Mouse (Mus musculus) retina, postnatal 1 day (tissue): ENCODE results near the gene D5Ertd579e.

Experiments
- DNase-seq: peaks from one replicate; pipeline ENCODE4 v3.0.0-alpha.2; 2012

The D5Ertd579e gene

DNA sequence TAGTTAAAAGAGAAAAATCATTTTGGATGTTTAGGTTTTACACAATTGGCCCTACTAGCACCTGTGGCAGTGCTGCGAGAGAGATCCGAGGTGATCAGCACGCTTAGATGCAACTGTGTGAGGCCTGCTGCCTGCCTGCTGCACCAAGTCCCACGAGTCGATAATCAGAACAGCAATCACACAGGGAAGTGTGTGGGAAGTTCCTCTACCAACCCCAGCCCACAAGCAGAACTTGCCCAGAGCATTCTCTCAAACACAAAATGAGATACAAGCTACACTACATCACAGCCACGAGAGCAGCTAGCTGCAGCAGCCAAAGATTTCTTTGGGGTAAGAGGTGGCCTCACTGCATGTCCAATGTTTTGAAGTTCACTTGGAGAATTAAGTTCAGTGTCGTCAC, 94.3 kb downstream of the D5Ertd579e start:
- no peak for DNase-seq

DNA sequence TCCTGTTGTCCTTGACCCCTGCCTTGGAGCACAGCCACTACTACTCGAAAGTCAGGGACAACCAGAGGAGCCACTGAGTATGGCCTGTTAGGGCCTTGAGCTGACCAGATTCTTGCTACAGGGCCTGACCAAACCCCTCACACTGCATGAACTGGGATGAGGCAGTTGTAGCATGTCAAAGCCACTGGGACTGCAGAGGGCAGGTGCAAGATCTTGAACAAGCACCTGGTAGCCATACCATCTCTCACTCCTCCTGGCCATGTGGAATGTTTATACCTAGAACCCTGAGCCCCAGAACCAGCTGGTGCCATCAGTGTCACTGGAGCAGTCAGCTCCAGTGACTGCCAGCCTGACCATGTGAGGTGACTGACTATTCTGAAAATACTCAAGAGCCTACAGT, 96.9 kb downstream of the D5Ertd579e start:
- DNase-seq = no peak

- DNase-seq = peak; percentile 49
Measured at GRCm38 (mm10) chr5:36597653-36598052, 98.2 kb downstream of the D5Ertd579e start.

DNA sequence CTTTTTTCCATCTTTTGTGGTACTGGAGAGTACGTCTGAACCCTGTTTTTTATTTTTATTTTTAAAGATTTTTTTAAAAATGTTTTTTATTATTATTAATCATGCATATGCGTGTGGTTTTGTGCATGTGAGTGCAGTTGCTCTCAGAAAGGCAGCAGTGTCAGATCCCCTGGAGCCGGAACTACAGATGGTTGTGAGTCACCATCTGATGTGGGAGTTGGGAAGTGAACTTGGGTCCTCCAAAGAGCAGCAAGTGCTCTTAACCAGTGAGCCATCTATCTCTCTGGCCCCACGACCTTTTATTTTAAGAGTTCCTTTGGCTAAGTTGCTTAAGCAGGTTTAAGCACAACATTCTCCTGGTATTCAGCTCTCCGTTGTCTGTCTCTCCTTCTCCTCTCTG, 99.6 kb downstream of the D5Ertd579e start:
- no peak for DNase-seq

- no peak for DNase-seq
Measured at GRCm38 (mm10) chr5:36595115-36595514, 100.7 kb downstream of the D5Ertd579e start.

- DNase-seq = no peak
Measured at GRCm38 (mm10) chr5:36594344-36594743, 101.5 kb downstream of the D5Ertd579e start.

DNA sequence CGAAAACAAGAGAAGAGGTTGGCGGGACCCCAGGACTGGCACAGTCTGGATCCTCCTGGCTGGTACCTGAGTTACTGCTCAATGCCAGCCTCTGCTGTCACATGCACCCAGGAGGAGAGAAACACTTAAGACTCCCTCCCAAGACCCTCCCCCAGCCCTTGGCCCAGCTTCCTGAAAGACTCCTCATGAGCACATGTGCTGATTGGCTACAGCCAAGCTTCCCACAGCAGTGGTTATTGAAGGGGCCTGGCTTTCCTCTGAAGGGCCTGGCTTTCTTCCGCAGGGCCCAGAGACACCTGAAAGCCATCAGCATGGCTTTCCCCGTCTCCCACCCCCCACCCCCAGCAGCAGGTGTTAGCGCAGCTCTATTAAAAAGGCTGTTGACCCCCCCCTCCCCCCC, 102.6 kb downstream of the D5Ertd579e start, which contains the start of gene Tbc1d14:
Gene Tbc1d14, minus strand, starts transcription at position 101 of the 400 bp plus-strand sequence.
- DNase-seq = no peak

- no peak for DNase-seq
Measured at GRCm38 (mm10) chr5:36590499-36590920, 105.3 kb downstream of the D5Ertd579e start.

GRCm38 (mm10) chr5:36584299-36584698, 111.5 kb downstream of the D5Ertd579e start:
- DNase-seq = no peak

GRCm38 (mm10) chr5:36581924-36582642, 113.7 kb downstream of the D5Ertd579e start:
- peak; percentile 99 for DNase-seq

DNA sequence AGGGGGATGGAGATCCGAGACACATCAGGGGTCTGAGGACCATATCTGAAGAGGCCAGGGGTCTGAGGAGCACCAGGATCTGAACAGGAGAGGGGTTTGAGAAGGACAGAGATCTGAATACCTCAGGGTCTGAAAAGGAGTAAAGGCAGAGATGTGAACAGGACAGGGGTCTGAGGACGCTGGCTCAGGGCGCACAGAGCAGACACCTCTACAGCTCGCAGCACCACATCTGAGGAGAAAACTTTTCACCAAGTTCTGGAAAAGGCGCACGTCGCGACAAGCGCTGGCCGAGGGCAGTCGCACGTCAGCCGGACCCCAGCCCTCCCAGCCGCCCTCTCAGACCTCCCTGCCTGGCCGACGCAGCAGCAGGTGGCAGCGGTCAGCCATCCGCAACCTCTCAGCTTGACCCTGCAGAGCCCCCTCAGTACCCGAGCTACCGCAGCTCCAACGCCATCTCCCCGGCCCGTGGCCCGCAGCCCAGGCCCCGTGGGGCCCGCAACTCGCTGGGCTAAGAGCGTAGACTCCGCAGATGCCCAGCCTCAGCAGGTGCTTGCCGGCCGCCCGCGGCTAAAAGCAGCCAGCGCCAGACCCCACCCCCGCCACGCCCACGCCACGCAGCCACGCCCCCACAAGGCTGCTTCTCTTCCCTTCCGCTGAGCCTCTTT, 114.4 kb downstream of the D5Ertd579e start:
- no peak for DNase-seq

DNA sequence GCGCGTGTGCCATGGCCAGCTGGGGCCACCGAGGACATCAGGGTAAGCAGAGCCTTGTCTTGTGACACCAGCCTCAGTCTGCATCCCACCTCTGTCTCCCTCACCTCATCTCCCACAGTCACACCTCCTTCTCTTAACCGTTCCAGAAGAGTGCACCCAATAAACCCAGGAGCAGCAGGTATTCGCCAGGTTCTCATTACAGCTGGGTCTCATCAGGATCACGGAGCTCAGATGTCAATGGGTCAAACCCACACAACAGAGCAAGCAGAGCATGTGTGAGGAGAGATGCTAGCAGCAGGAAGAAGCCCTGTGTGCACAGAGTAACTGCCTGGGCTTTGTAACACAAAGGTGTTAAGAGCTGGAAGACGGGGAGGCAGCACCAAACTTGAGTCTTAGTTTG, 115.9 kb downstream of the D5Ertd579e start:
- no peak for DNase-seq

DNA sequence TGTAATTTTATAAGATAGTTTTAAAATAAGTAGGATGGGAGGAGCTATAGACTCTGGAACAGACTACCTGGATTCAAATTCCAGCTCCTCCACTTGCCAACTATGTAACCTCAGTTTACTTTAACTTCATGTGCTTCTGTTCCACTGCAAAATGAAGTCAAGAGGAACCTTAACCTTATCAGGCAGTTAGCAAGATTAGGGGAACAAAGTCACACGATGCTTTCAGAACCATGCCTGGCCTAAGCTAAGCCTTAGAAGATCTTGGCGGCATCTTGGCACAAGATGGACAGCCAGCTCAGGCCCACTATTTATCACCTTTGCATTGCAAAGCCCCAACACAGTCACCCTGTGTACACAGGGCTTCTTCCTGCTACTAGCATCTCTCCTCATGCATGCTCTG, 116.8 kb downstream of the D5Ertd579e start:
- no peak for DNase-seq

GRCm38 (mm10) chr5:36576457-36576856, 119.4 kb downstream of the D5Ertd579e start:
- no peak for DNase-seq

- no peak for DNase-seq
Measured at GRCm38 (mm10) chr5:36575745-36576144, 120.1 kb downstream of the D5Ertd579e start.

DNA sequence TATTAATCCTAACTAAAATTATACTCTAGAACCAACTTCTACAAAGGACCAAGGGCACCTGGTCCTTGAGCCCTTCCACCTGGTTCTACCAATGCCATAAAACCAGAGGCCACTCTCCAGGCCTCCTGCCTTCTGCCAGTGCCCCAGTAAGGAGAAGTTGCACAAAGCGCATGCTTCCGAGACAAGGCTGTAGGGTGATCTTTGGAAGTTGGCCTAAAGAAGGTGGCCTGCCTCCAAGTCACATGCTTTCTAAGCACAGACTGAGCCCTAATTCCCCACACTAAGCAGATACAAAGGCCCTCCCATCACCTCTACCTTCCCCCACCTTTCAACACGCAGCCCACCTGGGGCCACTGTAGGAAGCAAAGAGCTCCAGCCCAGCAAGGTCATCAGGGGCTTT, 120.6 kb downstream of the D5Ertd579e start:
- DNase-seq = no peak

DNA sequence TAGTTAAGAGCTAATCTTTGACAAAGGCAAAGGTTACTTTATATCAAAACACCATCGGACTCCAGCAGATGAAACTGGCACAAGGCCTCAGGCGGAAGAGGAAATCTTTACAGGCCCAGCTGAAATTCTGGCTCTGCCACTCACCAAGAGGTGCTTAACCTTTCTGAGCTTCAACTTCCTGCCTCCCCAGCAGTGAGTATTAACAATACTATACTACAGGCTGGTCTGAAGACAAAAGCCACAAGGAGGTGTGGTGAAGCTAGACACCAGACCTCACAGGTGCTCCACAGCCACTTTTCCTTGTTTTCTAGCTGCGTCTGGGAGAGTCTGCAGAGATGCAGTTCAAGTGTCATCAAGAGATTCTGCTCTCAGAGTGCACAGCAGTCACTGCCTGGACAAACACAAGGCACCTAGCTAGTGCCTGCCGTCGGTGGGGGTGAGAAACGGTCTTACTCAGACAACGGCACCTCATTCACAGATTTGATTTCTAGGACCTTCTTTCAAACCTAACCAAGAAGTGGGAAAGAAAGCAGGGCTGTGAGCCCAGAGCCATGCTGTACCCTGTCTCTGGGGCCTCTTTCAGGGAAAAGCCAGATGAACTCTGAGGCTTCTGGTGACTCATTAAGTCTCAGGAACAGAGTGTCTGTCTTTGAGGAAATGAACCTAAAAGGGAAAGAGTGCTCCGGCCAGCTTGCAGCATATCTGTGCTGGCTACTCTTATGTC, 121.5 kb downstream of the D5Ertd579e start:
- no peak for DNase-seq

DNA sequence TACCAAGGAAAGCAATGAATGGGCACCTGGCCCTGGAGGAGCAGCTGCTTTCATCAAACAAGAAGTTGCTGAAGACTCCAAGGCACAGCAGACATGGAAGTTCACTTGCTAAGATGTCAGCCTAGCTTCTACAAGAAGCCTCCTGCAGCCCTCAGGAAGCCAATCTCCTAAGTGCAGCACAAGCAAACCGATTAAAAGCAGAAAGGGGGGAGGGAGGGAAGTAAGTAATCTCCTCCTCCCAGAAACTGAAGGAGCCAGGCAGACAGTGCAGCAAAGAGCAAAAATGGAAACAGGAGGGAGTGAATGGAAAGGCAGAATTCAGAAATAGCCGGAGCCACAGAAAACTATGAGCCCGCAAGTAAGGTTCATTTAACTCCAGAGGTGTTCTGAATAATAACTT, 122.5 kb downstream of the D5Ertd579e start:
- peak; percentile 31 for DNase-seq

GRCm38 (mm10) chr5:36571371-36571770, 124.5 kb downstream of the D5Ertd579e start:
- no peak for DNase-seq

GRCm38 (mm10) chr5:36570546-36571245, 125.1 kb downstream of the D5Ertd579e start:
- no peak for DNase-seq

DNA sequence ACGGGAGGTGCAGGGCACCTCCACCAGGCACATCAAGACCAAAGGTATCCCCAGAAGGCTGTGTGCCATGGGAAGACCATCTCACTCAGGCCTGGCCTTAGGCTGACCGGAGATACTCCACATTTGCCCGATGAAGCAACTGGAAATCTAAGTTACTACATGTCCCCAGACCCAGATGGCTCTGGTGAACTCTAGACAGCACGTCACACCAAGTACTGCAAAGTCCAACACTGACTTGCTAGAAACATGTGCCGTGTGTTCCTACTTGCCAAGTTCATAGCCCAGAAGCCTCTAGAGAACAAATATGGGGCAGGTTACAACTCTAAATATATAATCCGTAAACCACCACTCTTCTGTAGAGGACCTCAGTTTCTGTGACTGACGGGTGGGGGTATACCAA, 125.7 kb downstream of the D5Ertd579e start:
- no peak for DNase-seq

DNA sequence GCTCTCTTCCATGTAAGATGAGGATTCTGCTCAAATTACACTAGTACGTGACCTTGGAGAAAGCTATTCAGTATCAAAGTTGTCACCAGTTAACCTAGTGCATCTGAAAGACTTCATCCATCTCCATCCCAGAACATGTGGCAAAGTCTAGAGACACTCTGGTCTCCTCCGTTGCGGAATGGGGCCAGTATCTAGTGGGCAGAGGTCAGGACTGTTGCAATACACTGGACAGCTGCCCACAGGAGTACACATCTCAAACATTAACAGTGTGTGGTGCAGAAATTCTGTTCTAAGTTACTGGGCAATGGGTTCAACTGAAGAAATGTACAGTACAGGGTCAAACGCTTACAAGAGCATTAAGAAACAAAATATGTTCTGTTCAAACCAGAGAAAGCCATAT, 127.7 kb downstream of the D5Ertd579e start:
- no peak for DNase-seq

DNA sequence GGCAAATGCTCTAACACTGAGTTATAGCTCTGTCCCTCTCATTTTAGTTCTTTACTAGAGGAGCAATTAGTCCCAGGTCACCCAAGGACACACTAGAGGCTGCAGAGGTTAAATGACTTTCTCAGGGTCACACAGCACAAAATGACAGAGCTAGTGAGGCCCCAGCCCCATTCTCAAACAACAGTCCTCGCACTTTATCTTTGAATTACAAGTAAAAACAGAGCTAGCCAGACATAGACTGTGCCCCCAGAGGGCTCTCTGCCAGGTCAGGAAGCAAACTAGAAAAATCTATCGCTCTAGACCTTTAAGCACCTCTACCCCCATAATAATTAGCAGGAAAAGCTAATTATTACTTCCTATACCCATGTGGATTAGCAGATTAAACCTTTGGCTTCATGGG, 128.2 kb downstream of the D5Ertd579e start:
- DNase-seq = no peak
